Mouse (Mus musculus): ENCODE measurements around the gene Atxn1l. TPM values are rescaled to one million over a fixed set of nuclear protein-coding genes. Genes with fewer than 3 reads are reported as not detected.
"Not testable (repeated sequence)": the region's sequence is repeated elsewhere in the genome, so short reads cannot be mapped to it uniquely, and the experiment has no call there.

The Atxn1l gene
- polyA plus RNA-seq, 1 experiment: 24.5 TPM

GRCm38 (mm10) chr8:109760221-109760620 lies 22.7 kb upstream of the Atxn1l start:
- no peak overlapping the region for H3K4me3 ChIP-seq (replicated peaks; ENCODE audit: extremely low read depth, low read depth, low read length)
- no peak for DNase-seq
- no peaks in the 10 kb centered on the region for H3K4me1 ChIP-seq (ENCODE audit: control insufficient read depth, insufficient read depth, low read length)
- TF ChIP-seq POLR2A (IDR thresholded peaks at IDR 0.05; ENCODE audit: borderline replicate concordance, extremely low read depth, low read depth, low read length): no peak
- TF ChIP-seq CTCF (IDR thresholded peaks at IDR 0.05; ENCODE audit: insufficient read depth, low read length): no peak
- 22% methylated on average over 1 of the region's 1 CpGs for WGBS

GRCm38 (mm10) chr8:109759426-109759825 lies 21.9 kb upstream of the Atxn1l start:
- DNase-seq: no peak
- TF ChIP-seq POLR2A (IDR thresholded peaks at IDR 0.05; ENCODE audit: borderline replicate concordance, extremely low read depth, low read depth, low read length): no peak
- no peak for TF ChIP-seq CTCF (IDR thresholded peaks at IDR 0.05; ENCODE audit: insufficient read depth, low read length)
- H3K4me1 ChIP-seq (ENCODE audit: control insufficient read depth, insufficient read depth, low read length): no peaks in the 10 kb centered on the region
- 84% methylated on average over 7 of the region's 7 CpGs for WGBS
- no peak overlapping the region for H3K4me3 ChIP-seq (replicated peaks; ENCODE audit: extremely low read depth, low read depth, low read length)

GRCm38 (mm10) chr8:109756849-109757248 lies 19.3 kb upstream of the Atxn1l start:
- no peaks in the 10 kb centered on the region for H3K4me1 ChIP-seq (ENCODE audit: control insufficient read depth, insufficient read depth, low read length)
- no peak for DNase-seq
- TF ChIP-seq CTCF (IDR thresholded peaks at IDR 0.05; ENCODE audit: insufficient read depth, low read length): no peak
- TF ChIP-seq POLR2A (IDR thresholded peaks at IDR 0.05; ENCODE audit: borderline replicate concordance, extremely low read depth, low read depth, low read length): no peak
- no peak overlapping the region for H3K4me3 ChIP-seq (replicated peaks; ENCODE audit: extremely low read depth, low read depth, low read length)
- whole genome bisulfite sequencing: 54% methylated on average over 3 of the region's 3 CpGs

GRCm38 (mm10) chr8:109755554-109755953 lies 18.0 kb upstream of the Atxn1l start:
- WGBS: 59% methylated on average over 4 of the region's 4 CpGs
- H3K4me3 ChIP-seq (replicated peaks; ENCODE audit: extremely low read depth, low read depth, low read length); DNase-seq; H3K4me1 ChIP-seq (ENCODE audit: control insufficient read depth, insufficient read depth, low read length): not testable (repeated sequence)

GRCm38 (mm10) chr8:109754696-109755095 lies 17.2 kb upstream of the Atxn1l start:
- TF ChIP-seq POLR2A (IDR thresholded peaks at IDR 0.05; ENCODE audit: borderline replicate concordance, extremely low read depth, low read depth, low read length) (no peak), CTCF (IDR thresholded peaks at IDR 0.05; ENCODE audit: insufficient read depth, low read length) (no peak)
- Histone ChIP-seq H3K4me3 (replicated peaks; ENCODE audit: extremely low read depth, low read depth, low read length) (no peak overlapping the region), H3K4me1 (ENCODE audit: control insufficient read depth, insufficient read depth, low read length) (no peaks in the 10 kb centered on the region)
- WGBS: 78% methylated on average over 8 of the region's 8 CpGs
- DNase-seq: no peak

GRCm38 (mm10) chr8:109751731-109752485 lies 14.4 kb upstream of the Atxn1l start:
- 85% methylated on average over 20 of the region's 20 CpGs for WGBS
- TF ChIP-seq CTCF (IDR thresholded peaks at IDR 0.05; ENCODE audit: insufficient read depth, low read length): no peak
- H3K4me3 ChIP-seq (replicated peaks; ENCODE audit: extremely low read depth, low read depth, low read length): no peak overlapping the region
- no peak for DNase-seq
- H3K4me1 ChIP-seq (ENCODE audit: control insufficient read depth, insufficient read depth, low read length): no peaks in the 10 kb centered on the region

GRCm38 (mm10) chr8:109750699-109751098 lies 13.2 kb upstream of the Atxn1l start:
- TF ChIP-seq CTCF (IDR thresholded peaks at IDR 0.05; ENCODE audit: insufficient read depth, low read length): no peak
- no peak for TF ChIP-seq POLR2A (IDR thresholded peaks at IDR 0.05; ENCODE audit: borderline replicate concordance, extremely low read depth, low read depth, low read length)
- 47% methylated on average over 12 of the region's 12 CpGs for WGBS
- Histone ChIP-seq H3K4me3 (replicated peaks; ENCODE audit: extremely low read depth, low read depth, low read length) (no peak overlapping the region), H3K4me1 (ENCODE audit: control insufficient read depth, insufficient read depth, low read length) (no peaks in the 10 kb centered on the region)
- peak; percentile 21 for DNase-seq

- no peak for TF ChIP-seq CTCF (IDR thresholded peaks at IDR 0.05; ENCODE audit: insufficient read depth, low read length)
- WGBS: 39% methylated on average over 5 of the region's 5 CpGs
- no peak for DNase-seq
- Histone ChIP-seq H3K4me3 (replicated peaks; ENCODE audit: extremely low read depth, low read depth, low read length) (no peak overlapping the region), H3K4me1 (ENCODE audit: control insufficient read depth, insufficient read depth, low read length) (no peaks in the 10 kb centered on the region)
Observed at GRCm38 (mm10) chr8:109750274-109750673, 12.7 kb upstream of the Atxn1l start.

GRCm38 (mm10) chr8:109747468-109748199 lies 10.1 kb upstream of the Atxn1l start:
- whole genome bisulfite sequencing: 71% methylated on average over 12 of the region's 12 CpGs
- H3K4me3 ChIP-seq (replicated peaks; ENCODE audit: extremely low read depth, low read depth, low read length): no peak overlapping the region

GRCm38 (mm10) chr8:109738049-109738380 lies 476 bp upstream of the Atxn1l start:
- 73% methylated on average over 1 of the region's 1 CpGs for WGBS
- TF ChIP-seq POLR2A (IDR thresholded peaks at IDR 0.05; ENCODE audit: borderline replicate concordance, extremely low read depth, low read depth, low read length) (no peak), CTCF (IDR thresholded peaks at IDR 0.05; ENCODE audit: insufficient read depth, low read length) (no peak)
- no peak for DNase-seq
- Histone ChIP-seq H3K4me1 (ENCODE audit: control insufficient read depth, insufficient read depth, low read length) (peaks cover 7% of the 10 kb centered on the region; the same call in 1 of the 2 replicates), H3K4me3 (replicated peaks; ENCODE audit: extremely low read depth, low read depth, low read length) (no peak overlapping the region)

More at GRCm38 (mm10) chr8:109747468-109748199, 10.1 kb upstream of the Atxn1l start:
- no peak for DNase-seq
- TF ChIP-seq CTCF (IDR thresholded peaks at IDR 0.05; ENCODE audit: insufficient read depth, low read length) (no peak), POLR2A (IDR thresholded peaks at IDR 0.05; ENCODE audit: borderline replicate concordance, extremely low read depth, low read depth, low read length) (no peak)
- H3K4me1 ChIP-seq (ENCODE audit: control insufficient read depth, insufficient read depth, low read length): no peaks in the 10 kb centered on the region
